Mouse (Mus musculus) midbrain, postnatal 0 days (tissue): ENCODE results near the gene Lcn5. TPM values are rescaled to one million over a fixed set of nuclear protein-coding genes. Genes with fewer than 3 reads are reported as not detected.

Experiments used
- ATAC-seq: fragments of 200-750 bp; cut with Nextera tagmentation; 2 replicates; pipeline ENCODE4 v1.8.0; 2017; ENCODE audit warnings: moderate number of reproducible peaks, mild to moderate bottlenecking, moderate TSS enrichment, moderate library complexity; ENCODE audit not compliant: low FRiP score
- DNase-seq: peaks from one replicate; pipeline ENCODE4 v3.0.0-alpha.2; 2015; ENCODE audit warnings: low spot score
- H3K27ac ChIP-seq: fragments of 300-500 bp; sonication (generic); 2 replicates; pipeline ENCODE4 v1.5.1; 2014; ENCODE audit warnings: low read depth, mild to moderate bottlenecking, low read length, mixed read lengths
- H3K27me3 ChIP-seq: fragments of 300-500 bp; sonication (generic); 2 replicates; pipeline ENCODE4 v1.6.1; 2014; ENCODE audit warnings: low read length, control low read depth, mixed read lengths; ENCODE audit not compliant: insufficient read depth
- H3K36me3 ChIP-seq: fragments of 300-500 bp; sonication (generic); 2 replicates; pipeline ENCODE4 v1.6.1; 2014; ENCODE audit warnings: low read length, control low read depth, mixed read lengths; ENCODE audit not compliant: insufficient read depth
- H3K4me1 ChIP-seq: fragments of 300-500 bp; sonication (generic); 2 replicates; pipeline ENCODE4 v1.6.1; 2014; ENCODE audit warnings: mild to moderate bottlenecking, control low read depth, antibody characterized with exemption, low read length, mixed read lengths; ENCODE audit not compliant: insufficient read depth
- H3K4me2 ChIP-seq: fragments of 300-500 bp; sonication (generic); 2 replicates; pipeline ENCODE4 v1.6.1; 2014; ENCODE audit warnings: low read depth, mild to moderate bottlenecking, low read length, mixed read lengths; ENCODE audit not compliant: poor library complexity, severe bottlenecking
- H3K4me3 ChIP-seq: fragments of 300-500 bp; sonication (generic); 2 replicates; pipeline ENCODE4 v1.5.1; 2014; ENCODE audit warnings: low read depth, mild to moderate bottlenecking, low read length, moderate library complexity
- H3K9ac ChIP-seq: fragments of 300-500 bp; sonication (generic); replicated peaks from 2 replicates; pipeline ENCODE4 v1.6.1; 2014; ENCODE audit warnings: mild to moderate bottlenecking, low read length, moderate library complexity, mixed read lengths; ENCODE audit not compliant: poor library complexity, severe bottlenecking
- H3K9me3 ChIP-seq: fragments of 300-500 bp; sonication (generic); 2 replicates; pipeline ENCODE4 v1.6.1; 2016; ENCODE audit warnings: low read length, control low read depth
- CTCF ChIP-seq: IDR thresholded peaks from 2 replicates; pipeline ENCODE4 v1.5.1; 2016; ENCODE audit warnings: antibody characterized with exemption, mild to moderate bottlenecking
- WGBS: fragments of 180-500 bp; shearing (Covaris S2); extraction: QIAGEN DNeasy Blood & Tissue Kit; methylation state at CpG from one replicate; pipeline ENCODE4 v1.1.7; 2014; 5-methylcytosine and 5-hydroxymethylcytosine counted together
- polyA plus RNA-seq: library from polyadenylated mRNA; unstranded; fragments of >200 nt; fragmentation: Nextera tagmentation; extraction: Ambion mirVana; gene quantifications from 2 replicates; pipeline ENCODE4 v1.2.1, GENCODE M21; 2015
- total RNA-seq: library from RNA; depleted of rRNA; stranded (reverse); fragments of >200 nt; gene quantifications from 2 replicates; pipeline ENCODE4 v1.2.3, GENCODE M21; 2014

Gene Lcn5
- total and polyA plus RNA-seq, 2 experiments from 2014 or later, result not detected

DNA sequence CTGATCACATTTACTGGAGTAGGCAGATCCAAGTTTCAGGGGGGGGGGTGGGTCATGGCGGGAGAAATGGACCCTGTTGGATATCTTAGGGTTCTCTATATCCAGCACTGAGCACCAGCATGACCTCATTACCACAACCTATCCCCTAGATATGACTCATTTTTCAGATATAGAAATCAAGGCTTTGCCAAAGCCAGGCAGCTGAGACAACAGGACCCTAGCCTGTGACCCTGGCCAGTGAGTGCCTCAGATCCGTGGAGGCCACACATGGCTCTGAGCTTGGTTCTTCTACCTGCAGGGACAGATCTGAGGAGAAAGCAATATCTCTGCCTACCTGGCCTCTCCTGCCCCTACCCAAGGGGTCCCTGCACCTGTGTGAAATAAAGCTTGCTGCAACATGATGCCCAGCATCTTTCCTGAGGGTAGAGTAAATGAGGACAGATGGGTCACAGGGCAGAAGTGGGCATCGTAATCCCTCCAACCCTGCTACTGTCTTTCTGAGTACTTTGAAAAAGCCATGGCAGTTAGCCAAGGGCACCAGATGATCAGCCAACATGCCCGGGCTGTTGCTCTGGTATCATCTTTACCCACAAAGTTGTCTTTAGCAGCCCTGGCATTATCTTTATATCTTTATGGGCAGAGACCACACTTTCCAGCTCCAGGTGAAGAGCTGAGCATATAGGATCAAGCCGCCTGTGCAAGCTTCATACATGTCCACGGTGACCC lies 3.7 kb downstream of the Lcn5 start:
- WGBS, result 86% methylated on average over 6 of the region's 6 CpGs
- no peak overlapping the region for H3K27ac ChIP-seq
- TF ChIP-seq CTCF, result no peak
- H3K9me3 ChIP-seq, result no peaks in the 10 kb centered on the region
- H3K36me3 ChIP-seq, result no peaks in the 10 kb centered on the region
- no peak overlapping the region for H3K4me3 ChIP-seq
- no peaks in the 10 kb centered on the region for H3K27me3 ChIP-seq
- DNase-seq (peak; percentile 9), ATAC-seq (no peak)
- H3K9ac ChIP-seq, result no peak overlapping the region
- H3K4me1 ChIP-seq, result no peaks in the 10 kb centered on the region
- no peak overlapping the region for H3K4me2 ChIP-seq

DNA sequence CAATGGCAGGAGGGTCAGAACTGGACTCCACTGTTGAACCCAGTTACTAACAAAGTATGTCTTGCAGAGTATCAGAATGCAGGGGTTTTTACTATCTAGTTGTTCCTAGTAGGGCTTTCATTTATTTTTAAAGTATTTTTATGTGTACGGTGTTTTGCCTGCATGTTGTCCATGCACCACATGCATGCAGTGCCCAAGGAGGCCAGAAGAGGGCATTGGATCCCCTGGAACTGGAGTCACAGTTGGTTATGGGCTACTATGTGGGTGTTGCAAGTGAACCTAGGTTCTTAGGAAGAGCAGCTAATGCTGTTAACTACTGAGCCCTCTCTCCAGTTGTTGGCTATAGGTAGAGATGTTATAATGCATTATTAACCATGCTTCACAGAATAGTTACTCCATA lies 5.8 kb downstream of the Lcn5 start:
- TF ChIP-seq CTCF, result peak; percentile 74
- 71% methylated on average over 1 of the region's 1 CpGs for WGBS
- Histone ChIP-seq H3K27ac (no peak overlapping the region), H3K9ac (no peak overlapping the region), H3K9me3 (no peaks in the 10 kb centered on the region), H3K4me1 (no peaks in the 10 kb centered on the region), H3K4me2 (no peak overlapping the region), H3K4me3 (no peak overlapping the region), H3K36me3 (no peaks in the 10 kb centered on the region), H3K27me3 (no peaks in the 10 kb centered on the region)
- DNase-seq, result peak; percentile 21
- no peak for ATAC-seq

DNA sequence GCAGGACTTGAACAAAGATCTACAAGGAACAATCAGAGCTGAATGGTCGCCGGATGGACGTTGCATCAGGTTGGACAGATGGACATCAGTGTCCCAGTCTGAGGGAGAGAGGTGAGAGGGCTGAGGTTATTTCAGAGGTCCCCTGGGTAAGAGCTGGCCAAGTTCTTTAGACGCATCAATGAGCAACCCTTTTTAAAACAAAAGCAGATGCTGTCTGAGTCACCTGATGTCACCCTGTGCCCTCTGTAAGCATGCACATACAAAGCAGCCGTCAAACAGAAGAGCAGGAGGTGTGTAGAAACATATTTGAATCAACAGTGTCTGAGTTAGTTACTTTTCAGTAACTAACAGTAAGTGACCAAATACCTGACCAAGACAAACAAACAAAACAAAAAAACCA lies 6.4 kb downstream of the Lcn5 start:
- no peak for DNase-seq
- Histone ChIP-seq H3K4me2 (no peak overlapping the region), H3K4me1 (no peaks in the 10 kb centered on the region), H3K9me3 (no peaks in the 10 kb centered on the region), H3K36me3 (no peaks in the 10 kb centered on the region), H3K27me3 (no peaks in the 10 kb centered on the region), H3K9ac (no peak overlapping the region), H3K27ac (no peak overlapping the region), H3K4me3 (no peak overlapping the region)
- TF ChIP-seq CTCF, result no peak
- WGBS, result 84% methylated on average over 5 of the region's 5 CpGs
- ATAC-seq, result no peak

DNA sequence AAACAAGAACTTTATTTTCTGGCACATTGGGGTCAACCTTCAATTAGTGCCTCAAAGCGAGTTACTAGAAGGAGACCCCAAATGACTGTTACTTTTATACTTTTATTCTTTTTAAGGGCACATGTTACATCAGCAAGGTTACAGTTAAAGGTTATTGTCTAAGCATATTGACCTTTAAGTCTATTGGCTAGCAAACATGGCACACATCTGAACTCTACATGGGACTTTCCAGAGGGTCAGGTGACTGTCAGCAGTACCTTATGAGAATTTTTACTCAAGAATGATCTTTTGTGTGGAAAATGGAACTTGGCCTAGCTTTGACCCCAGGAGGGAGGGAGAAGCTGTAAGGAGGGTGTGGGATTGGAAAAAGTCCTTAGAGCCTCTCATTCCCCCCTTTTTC lies 8.8 kb downstream of the Lcn5 start:
- Histone ChIP-seq H3K4me2 (no peak overlapping the region), H3K9me3 (no peaks in the 10 kb centered on the region), H3K4me1 (no peaks in the 10 kb centered on the region), H3K9ac (no peak overlapping the region), H3K4me3 (no peak overlapping the region), H3K36me3 (no peaks in the 10 kb centered on the region), H3K27ac (no peak overlapping the region), H3K27me3 (no peaks in the 10 kb centered on the region)
- no peak for DNase-seq
- WGBS, result 68% methylated on average over 1 of the region's 1 CpGs
- no peak for TF ChIP-seq CTCF
- ATAC-seq, result no peak

DNA sequence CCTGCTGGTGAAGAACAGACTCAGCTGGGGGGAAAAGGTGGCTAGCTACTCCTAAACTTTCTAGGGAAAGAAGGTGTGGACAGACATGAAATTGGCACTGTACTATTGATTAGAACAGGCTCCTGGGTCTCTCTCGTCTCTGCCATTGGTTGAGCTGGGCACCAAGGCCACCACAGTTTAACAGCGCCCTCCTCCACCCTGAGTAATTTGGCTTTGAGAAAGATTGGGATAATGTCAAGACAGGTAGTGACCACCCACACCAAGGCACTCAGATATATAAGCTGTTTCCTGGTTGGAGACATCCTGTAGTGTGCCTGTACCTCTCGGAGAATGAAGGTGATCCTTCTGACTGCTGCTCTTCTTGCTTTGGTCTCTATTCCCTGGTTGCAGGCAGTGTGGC lies 18.7 kb downstream of the Lcn5 start, which contains the start of gene Lcn6:
Gene Lcn6 (plus strand): TSS at position 301 of the 400 bp plus-strand sequence.
- DNase-seq (no peak), ATAC-seq (no peak)
- Histone ChIP-seq H3K4me2 (no peak within 1 kb of the TSS), H3K27me3 (no peaks in the 10 kb centered on the region), H3K27ac (no peak within 1 kb of the TSS), H3K4me1 (no peaks in the 10 kb centered on the region), H3K9ac (no peak within 1 kb of the TSS), H3K9me3 (no peaks in the 10 kb centered on the region), H3K4me3 (no peak within 1 kb of the TSS), H3K36me3 (no peaks in the 10 kb centered on the region)
- WGBS, result 91% methylated on average over 3 of the region's 3 CpGs
- TF ChIP-seq CTCF, result no peak

DNA sequence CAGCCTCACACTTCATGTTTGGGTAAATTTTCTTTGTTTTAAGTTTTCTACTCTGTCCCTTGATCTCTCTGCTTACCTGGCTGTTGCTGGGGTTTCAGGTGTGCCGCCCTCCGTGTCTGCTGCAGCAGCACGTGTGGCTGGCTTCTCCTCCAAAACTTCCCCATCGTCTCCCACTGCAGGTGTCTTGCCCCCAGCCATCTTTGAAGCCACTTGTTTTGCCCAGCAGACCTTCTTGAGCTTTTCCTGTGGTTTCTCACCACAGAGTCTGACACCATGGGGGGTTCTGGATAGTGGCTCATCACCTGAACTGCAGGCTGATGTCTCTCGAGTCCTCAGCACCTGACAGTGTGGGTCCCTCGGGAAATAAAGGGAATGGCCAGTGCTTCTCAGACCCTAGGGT lies 21.8 kb downstream of the Lcn5 start:
- WGBS, result 88% methylated on average over 6 of the region's 6 CpGs
- DNase-seq, result no peak
- no peaks in the 10 kb centered on the region for H3K36me3 ChIP-seq
- no peak overlapping the region for H3K4me2 ChIP-seq
- H3K27me3 ChIP-seq, result no peaks in the 10 kb centered on the region
- H3K4me1 ChIP-seq, result no peaks in the 10 kb centered on the region
- H3K9ac ChIP-seq, result no peak overlapping the region
- no peak overlapping the region for H3K4me3 ChIP-seq
- TF ChIP-seq CTCF, result no peak
- H3K27ac ChIP-seq, result no peak overlapping the region
- no peak for ATAC-seq
- no peaks in the 10 kb centered on the region for H3K9me3 ChIP-seq
